Mouse (Mus musculus): Measurements from ENCODE around the gene Gins1.

DNA sequence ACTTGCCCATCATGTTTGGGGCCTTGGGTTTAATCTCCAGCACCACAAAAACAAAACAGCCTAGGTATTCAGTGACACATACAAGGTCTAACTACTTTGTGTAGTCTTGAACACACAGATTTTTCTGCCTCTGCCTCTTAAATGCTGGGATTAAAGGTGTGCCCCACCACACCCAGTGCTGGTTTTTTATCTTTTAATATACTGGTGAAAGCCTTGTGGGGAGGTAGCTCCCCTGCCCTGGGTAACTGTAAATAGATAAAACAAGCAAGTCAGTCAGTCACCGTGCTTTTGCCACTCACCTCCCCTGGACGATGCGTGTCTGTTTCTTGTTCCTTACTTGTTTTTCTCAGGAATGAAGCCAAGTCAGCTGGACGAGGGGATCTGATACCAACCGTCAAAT lies 10.6 kb downstream of the Gins1 start:
- TF ChIP-seq CTCF (IDR thresholded peaks at IDR 0.05; ENCODE audit: extremely low read depth, insufficient read depth, insufficient read length, insufficient replicate concordance) (no peak), POLR2A (IDR thresholded peaks at IDR 0.05; ENCODE audit: low read depth, low read length) (no peak)

All from spleen, adult 2 months (tissue).